Mouse (Mus musculus) hindlimb bud, embryonic 11.5 days (tissue): Measurements from ENCODE around the gene Atg101.

Experiments used
- DNase-seq: peaks from one replicate; pipeline ENCODE4 v3.0.0-alpha.2; 2012; ENCODE audit warnings: low read depth, low spot score; ENCODE audit errors: extremely low spot score

Gene Atg101

DNA sequence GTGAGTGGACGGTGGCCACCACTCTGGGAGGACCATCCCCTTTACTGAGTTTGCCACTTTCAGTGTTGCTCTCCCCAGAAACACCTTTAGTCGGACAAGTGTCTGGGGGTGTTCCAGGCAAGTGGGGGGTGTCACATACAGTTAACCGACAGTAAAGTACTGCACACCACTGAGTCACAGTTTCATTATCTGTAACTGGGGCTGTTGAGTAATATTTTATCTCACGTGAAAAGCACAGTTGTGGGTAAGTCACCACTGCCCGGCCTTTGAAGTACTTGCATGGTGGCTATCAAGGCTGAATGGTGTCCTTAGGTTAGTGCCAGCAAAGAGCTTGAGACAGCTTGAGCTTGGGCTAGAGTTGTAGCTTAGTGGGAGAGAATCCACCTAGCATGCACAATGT, 1.6 kb upstream of the Atg101 start:
- no peak for DNase-seq

DNA sequence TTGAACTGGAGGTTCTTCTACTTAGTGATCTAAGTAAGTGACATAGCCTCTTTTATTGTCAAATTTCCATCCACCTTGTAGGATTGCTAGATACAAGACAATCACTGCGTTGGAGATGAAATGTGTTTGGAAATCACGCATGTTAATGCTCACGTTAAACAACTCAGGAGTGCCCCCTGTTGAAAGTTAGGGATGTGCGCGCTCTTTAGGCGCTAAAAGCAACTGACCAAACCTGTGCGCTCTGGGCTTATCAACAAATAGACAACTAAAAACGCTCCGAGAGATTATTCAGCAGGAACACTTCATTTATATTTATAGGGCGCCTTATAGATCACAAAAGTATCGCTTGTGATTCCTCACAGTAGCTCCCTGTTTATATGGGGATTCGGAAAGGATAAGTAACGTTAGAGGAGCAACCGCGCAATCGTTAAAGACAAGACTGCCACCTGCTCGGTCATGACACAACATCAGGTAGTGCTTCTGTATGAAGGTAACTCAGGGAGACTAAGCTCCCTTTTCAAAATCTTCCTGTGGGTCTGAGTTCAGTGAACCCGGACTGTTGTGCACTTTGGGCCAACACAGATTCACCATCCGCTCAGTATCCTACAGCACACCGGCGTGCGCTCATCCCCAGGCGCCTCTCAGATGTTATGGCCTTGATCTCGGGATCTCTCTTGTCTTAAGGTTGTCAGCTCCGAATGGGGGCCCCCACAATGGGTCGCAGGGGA, 725 bp upstream of the Atg101 start:
- no peak for DNase-seq

DNA sequence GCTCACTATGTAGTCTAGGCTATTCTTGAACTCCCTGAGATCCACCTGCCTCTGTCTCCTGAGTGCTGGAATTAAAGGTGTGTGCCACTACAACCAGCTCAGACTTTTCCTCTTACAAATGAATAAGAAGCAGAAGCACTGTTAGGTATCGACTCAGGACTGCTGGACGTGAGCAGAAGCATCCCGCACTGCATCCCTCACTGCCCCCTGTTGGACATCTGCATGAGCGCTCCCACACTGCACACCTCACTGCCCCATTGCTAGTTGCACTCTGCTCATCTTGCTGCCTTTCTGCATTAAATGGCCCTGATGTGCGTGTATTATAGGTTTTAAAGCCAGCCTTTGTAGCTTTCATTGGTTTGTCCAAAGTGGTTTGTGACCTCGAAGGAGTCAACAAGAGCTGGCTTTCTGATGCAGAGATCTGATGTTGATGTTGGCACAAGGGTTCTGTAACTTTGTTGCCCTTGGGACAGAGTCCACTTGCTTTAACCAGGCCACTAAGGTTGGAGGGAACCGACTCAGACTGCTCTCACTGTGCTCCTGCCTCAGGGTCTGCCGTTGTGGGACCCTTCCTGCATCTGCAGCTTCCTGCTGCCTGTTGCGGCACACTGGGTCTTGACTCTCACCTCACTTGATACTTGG, 2.2 kb downstream of the Atg101 start:
- DNase-seq: no peak

DNA sequence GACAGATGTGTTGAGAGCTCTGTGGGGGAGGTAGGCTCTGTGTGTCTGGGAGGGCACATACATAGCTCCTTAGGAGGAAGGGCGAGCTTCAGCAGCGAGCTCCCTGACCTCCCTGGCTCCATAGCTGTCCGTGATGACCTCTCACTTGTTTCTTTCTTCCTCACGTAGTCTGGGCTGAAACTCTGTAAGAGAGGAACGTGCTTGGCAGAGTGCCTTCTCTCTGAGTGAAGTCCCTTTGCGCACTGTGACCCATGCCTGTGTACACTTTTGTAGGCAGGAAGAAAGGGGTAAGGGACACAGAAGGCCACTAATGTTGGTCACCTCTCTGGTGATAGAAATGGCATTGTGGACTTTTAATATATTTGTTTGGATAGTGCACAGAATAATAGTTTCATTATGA, 3.3 kb downstream of the Atg101 start:
- DNase-seq: no peak

DNA sequence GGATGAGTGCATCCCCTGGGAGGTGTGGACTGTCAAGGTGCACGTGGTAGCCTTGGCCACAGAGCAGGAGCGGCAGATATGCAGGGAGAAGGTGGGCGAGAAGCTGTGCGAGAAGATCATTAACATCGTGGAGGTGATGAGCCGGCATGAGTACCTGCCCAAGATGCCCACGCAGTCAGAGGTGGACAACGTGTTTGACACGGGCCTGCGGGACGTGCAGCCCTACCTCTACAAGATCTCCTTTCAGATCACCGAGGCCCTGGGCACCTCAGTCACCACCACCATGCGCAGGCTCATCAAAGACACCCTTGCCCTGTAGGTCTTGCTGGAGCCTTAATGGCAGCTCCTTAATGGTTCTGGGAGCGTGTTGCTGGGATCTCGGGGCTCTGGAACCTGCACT, 6.3 kb downstream of the Atg101 start:
- DNase-seq: no peak

DNA sequence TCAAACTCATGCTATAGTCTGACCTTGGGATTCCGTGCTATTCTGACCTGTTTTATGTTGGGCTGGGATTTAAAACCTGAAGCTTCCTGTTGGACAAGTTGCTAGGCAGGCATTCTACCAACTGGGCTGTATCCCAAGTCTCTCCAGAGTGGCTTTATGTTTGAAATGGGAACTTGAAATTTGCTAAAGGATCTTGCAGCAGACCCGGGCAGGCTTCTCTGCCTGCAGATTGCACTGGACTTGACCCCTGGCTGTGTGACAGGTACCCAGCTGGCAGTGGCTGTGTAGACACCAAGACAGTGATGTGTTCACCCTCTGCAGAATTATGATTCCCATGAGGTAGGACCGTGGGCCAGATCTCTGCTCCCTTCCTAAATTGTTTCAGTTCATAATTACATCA, 7.9 kb downstream of the Atg101 start:
- no peak for DNase-seq

DNA sequence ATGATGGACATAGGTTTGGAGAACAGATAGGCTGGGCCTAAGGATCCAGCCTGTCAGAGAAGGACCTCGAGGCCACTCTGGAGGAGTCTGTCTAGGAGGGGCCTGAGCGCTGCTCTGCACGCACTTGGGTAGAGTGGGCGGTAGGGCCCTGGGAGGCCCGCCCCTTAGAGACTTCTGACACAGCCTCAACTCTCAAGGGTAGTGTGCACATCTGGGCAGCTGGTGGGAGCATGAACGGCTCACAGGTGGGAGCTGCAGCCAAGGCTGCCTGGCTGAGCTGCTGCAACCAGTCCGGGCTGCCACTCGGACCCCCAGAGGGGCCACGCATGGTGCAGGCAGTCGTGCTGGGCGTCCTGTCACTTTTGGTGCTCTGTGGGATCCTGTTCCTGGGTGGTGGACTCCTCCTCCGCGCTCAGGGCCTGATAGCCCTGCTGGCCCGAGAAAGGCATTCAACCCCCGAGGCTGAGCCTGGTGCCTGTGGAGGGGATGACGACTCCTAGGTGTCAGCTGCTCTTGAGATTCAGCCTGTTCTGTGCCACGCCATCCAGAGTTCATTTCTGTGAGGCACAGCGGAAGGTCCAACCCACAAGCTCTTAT, 9.1 kb downstream of the Atg101 start, which contains the start of gene 6030408B16Rik:
6030408B16Rik (plus strand) TSS at position 188 of the 597 bp plus-strand sequence.
- no peak for DNase-seq

DNA sequence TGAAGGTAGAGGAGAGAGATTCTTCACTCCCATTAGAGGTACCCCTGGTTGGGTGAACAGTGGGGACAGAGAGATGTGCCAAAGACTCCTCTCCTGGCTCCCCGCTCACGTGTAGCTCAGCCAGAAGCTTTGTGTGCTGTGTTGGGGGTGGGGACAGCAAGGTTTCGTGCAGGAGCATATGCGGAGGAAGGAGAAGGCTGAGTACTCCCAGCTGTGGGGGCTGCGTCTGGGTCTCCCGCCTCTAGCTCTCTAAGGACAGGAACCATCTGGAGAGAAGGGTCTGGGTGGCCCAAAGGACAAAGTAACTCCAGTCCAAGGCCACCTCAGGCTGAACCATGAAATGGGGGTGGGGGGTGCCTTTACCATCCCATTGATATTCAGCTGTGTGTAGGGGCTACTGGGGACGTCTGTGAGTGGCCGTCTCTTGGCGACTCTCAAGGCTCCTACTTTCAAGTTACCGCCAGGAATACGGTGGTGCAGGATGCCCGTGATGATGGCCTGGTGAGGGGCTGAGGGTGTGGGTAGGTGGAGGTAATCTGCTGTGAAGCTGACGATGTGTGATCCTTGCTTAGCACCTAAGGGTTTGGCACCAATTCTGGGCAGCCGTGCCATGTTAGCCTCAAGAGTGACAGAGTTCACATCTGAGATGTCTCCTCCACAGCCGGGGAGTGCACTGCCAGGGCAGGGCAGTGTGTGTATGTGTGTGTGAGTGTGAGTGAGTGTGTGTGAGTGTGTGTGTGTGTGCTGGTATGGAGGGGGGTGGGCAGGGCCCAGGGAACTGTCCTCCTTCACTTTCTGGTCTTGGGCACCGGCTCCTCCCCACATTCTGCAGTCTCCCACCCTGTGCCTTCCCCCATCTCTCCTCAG, 10.2 kb downstream of the Atg101 start:
- DNase-seq: no peak

DNA sequence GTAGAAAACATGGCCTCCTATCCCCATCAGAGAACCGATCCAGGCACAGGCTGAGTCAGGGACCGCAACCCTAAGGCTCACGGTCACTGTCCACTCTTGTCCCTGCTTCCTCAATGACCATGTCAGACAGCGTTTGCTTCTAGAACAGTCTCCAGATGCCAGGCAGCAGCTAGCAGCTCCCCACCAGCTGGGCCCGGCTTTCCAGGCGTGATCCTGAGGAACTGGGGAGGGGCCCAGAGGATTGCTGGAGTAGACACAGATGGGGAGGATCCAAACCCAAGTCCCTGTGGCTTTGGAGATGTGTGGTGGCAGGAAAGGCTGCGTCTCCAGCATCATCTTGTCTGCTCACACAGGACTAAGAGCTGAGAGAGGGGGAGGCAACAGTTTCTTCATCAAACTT, 11.0 kb downstream of the Atg101 start:
- DNase-seq: no peak

DNA sequence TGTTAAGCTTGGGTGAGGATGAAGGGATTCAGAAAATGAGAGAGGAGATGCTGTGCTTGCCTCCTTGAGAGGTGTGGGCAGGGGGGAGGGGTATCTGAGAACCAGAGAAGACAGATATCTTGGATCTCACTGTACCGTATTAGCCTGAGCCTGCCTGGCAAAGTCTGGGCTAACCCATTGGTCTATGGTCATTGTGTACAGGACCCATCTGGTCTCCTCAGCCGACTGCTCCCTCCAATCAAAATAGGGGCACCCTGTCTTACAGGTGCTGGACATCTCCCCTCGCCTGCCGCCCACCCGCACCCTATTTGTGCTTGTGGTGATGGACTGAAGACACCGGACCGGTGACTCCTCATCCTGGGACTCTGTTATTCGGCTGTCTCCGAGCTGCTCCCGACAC, 11.5 kb downstream of the Atg101 start:
- DNase-seq: no peak

DNA sequence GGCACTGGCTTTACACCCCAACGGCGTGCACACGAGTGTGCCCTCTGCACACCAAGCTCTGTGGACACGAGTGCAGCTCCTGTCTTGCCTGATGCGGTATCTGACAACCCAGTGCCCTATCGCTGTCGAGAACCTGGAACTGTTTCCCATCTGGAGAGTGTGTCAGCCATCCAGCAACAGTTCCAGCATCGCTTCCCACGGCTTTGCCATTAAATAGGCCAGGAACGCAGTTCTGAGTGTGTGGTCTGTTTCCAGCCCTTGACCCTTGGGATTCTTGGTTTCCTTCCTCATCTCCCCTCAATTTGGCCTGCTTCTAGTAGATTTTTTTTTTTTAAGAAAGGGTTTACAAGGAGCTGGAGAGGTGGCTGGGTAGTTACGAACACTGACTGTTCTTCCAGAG, 12.0 kb downstream of the Atg101 start:
- no peak for DNase-seq

DNA sequence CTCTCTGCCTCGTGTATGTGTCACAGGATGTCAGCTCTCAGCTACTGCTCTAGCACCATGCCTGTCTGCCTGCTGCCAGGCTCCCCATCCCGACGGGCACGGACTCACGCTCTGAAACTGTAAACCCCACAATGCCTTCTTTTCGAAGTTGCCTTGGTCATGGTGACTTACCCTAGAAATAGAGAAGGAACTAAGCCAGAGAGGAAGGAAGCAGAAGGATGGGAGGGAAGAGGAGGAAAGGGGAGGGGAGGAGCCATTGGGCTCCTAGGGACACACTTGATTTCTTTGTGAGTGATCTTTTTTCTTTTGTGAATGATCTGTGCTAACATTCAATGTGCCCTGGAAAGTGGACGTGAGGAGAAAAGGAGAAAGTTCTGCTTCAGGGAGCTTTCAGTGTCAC, 13.9 kb downstream of the Atg101 start:
- DNase-seq: no peak

DNA sequence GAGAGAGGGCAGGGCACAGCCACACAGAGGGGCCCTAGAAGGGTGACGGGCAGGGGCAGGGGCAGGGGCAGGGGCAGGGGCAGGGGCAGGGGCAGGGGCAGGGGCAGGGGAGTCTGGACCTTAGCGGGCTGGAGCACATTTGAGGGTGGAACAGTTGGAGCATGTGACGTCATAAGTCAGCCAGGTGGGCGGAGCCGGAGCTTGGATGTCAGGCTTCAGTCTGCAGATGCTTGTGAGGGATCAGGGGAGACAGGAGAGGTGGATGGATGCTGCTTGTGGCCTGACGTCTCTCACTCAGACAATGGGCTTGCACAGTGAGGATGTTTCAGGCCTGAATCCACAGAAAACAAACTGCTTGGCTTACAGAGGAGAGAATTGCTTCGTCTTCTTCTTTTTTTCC, 14.5 kb downstream of the Atg101 start:
- DNase-seq: no peak

DNA sequence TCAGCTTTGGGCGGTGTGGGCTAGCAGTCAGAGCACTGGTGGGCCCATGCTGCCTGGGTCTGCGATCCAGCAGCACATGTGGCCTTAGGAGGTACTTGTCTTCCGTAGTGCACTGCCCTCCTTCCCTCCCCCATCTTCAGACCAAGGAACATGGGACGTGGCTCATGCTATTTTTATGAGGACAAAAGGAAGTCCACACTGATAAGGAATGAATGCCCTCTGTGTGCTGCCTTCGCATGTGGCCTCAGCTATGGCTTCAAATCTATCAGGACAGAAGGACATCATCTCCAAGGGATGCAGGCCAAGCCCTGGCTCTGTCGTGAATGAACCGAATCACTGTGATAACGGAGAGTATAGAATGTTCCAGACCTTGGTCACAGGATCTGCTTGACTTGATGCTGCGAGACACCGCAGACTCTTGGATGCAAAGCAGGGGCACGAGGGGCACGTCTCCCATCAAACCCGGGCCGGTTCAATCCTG, 15.4 kb downstream of the Atg101 start:
- no peak for DNase-seq

DNA sequence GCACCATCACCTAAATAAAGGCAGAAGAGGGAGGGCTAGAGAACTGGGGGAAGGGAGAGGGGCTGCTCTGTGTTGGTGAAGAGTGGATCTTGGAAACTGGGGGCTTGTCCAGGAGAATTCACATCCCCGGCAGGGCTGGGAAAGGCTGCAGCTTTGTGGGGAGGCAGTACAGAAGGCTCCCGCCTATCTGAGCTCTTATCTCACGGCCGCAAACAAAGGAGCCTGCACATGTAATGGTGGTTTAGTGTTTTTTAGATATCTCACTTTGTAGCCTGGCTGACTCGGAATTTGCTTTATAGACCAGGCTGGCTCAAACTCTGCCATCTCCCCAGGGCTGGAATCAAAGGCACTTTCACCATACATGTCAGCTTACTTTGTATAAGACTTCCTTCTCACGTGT, 16.1 kb downstream of the Atg101 start:
- no peak for DNase-seq

DNA sequence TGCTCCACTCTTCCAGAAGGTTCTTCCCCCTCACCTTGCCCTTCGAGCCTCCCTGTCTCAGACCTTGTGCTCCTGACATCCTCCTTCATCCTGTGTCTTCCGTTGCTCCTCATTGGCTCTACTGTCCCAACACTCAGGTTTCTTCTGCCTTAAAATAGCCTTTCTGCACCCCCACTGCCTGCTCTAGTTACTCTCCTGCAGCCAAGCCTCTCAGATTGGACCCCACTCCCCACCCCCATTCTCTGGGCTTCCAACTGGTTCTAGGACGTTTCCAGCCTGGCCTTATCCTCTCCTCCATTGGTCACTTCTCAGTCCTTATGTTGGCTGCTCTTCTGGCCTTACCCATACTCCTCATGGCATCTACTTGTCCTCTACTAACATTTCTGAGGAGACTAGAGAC, 18.1 kb downstream of the Atg101 start:
- DNase-seq: no peak

DNA sequence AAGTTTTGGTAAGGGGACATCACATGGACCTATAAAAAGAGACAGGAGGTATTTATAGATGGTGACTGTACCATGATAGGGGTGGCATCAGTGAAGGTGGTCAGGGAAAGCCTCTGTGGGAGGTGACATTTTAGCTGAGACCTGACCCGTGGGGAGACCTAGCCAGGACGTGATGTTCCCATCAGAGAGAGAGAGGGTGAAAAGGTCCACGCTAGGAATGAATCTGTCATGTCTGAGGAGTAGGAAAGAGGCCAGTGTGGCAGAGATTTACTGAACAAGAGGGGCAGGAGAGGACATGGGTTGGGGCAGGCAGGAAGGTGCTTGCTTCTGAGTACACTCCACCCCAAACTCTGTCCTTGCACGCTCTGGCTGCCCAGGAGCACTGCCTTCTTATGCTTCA, 19.8 kb downstream of the Atg101 start:
- DNase-seq: no peak

DNA sequence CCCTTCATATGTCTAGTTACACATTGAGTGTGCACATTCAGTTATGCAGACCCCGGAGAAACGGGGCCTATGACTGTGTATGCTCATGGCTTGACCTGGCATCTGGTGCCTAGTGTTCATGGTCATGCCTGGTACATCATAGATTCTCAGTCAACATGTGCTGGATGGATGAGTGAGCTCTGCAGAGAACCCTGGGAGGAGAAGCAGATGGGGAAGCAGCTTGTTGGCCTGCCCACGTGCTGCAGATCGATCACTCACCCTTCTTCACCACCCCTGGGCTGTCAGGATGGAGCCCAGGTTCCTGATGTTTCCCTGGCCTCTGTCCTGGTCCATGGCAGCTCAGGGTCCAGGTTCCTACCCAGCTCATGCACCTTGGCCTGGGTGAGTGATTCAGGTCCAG, 22.4 kb downstream of the Atg101 start:
- DNase-seq: no peak

DNA sequence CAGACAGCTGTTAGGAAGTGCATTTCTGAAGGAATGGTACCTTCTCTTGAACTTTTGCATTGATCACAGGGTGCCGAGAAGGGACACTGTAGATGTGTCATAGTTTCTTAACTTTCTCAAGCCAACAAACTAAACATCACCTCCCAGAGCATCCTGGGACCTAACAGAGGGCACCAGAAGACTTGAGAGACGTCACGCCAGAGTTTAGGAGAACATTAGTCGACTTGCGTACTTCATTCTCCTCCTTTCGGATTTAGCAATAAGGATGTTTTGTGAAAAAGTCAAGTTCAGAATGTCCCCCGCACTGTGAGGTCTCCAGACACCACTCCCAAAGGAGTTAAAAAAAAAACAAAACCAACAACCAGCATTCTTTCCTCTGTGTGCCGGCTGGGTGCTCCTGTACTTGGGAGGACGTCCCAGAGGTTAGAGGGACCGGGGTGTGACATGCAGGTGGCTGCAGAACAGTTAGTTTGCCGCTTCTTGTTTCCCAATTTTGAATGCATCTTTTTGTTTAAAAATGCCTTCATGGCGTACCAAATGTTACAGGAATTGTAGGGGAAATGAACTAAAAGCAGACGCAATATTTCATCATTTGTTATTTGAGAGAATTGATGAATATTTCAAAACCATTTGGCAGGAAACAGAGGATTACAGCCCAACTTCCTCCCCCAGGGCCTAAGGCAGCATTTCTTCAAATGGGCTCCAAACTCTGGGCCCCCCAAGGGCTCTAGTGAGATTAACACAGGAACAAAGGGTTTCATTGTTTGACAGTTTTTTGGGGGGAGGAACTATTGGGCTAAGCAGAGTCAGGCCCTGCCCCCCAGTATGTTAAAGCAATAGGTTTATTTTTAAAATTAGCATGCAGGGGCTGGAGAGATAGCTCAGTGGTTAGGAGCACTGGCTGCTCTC, 24.6 kb downstream of the Atg101 start:
- no peak for DNase-seq

DNA sequence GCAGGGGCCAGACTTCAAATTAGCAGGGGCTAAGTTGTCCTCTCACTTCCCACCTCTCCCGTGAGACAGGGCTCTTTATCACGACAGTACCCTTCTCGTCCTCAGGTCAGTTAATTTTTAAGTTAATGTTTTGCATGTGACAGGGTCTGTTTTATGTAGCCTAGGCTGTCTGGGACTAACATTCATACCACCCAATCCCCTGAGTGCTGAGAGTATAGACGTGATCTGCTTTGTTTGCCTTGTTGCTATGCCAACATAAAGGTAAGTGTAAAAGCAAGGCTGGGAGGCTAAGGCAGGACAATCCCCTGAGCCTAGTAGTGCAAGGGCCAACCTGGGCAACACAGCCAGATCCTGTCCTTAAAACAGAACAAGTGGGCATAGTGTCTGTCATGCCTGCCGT, 25.4 kb downstream of the Atg101 start:
- no peak for DNase-seq
